Mouse (Mus musculus): ENCODE results near the gene Elmo1.

- TF ChIP-seq UBTF (IDR thresholded peaks at IDR 0.05; ENCODE audit: low read depth, low read length) = no peak
- TF ChIP-seq ZKSCAN1 (IDR thresholded peaks at IDR 0.05; ENCODE audit: borderline replicate concordance, low read depth, low read length) = no peak
- no peak for TF ChIP-seq POLR2A (IDR thresholded peaks at IDR 0.05; ENCODE audit: low read depth, low read length)
- no peak for TF ChIP-seq ELF1 (IDR thresholded peaks at IDR 0.05; ENCODE audit: low read depth, low read length)
Observed at GRCm38 (mm10) chr13:20109987-20110680, 19.7 kb downstream of the Elmo1 start.
